Mouse (Mus musculus) spleen, adult 2 months (tissue): ENCODE results near the gene Umad1. TPM values are rescaled to one million over a fixed set of nuclear protein-coding genes. Genes with fewer than 3 reads are reported as not detected.
A peak's percentile ranks its signal among the peaks of the same experiment; 100 is the strongest.

ENCODE experiments used
- DNase-seq, 2 experiments: peaks; one replicate each; pipeline versions ENCODE4 v3.0.0 to v3.0.0-alpha.2; 2012 to 2021; ENCODE audit warnings: low spot score in 2 of 2, low read depth in 1 of 2
- H3K27ac ChIP-seq: fragments of 200-500 bp; 2 replicates; pipeline ENCODE4 v1.5.1; 2012; ENCODE audit warnings: low read length, inconsistent platforms; ENCODE audit not compliant: insufficient read depth
- H3K27me3 ChIP-seq: fragments of 200-500 bp; 2 replicates; pipeline ENCODE4 v1.6.1; 2012; ENCODE audit warnings: mild to moderate bottlenecking, moderate library complexity, low read length, inconsistent platforms; ENCODE audit not compliant: control insufficient read depth, insufficient read depth
- H3K36me3 ChIP-seq: fragments of 200-500 bp; 2 replicates; pipeline ENCODE4 v1.6.1; 2012; ENCODE audit warnings: mild to moderate bottlenecking, low read length, inconsistent platforms; ENCODE audit not compliant: control insufficient read depth, insufficient read depth
- H3K4me1 ChIP-seq: fragments of 200-500 bp; 2 replicates; pipeline ENCODE4 v1.6.1; 2011; ENCODE audit warnings: inconsistent platforms; ENCODE audit not compliant: control insufficient read depth, insufficient read depth, insufficient read length
- H3K4me3 ChIP-seq: fragments of 200-500 bp; 2 replicates; pipeline ENCODE4 v1.5.1; 2011; ENCODE audit warnings: mild to moderate bottlenecking, inconsistent platforms; ENCODE audit not compliant: insufficient read depth, insufficient read length; ENCODE audit errors: extremely low read depth
- CTCF ChIP-seq: fragments of 200-500 bp; IDR thresholded peaks from 2 replicates; pipeline ENCODE4 v1.5.1; 2011; ENCODE audit warnings: mild to moderate bottlenecking, inconsistent platforms; ENCODE audit not compliant: insufficient read depth, insufficient read length, insufficient replicate concordance; ENCODE audit errors: extremely low read depth
- POLR2A ChIP-seq: fragments of 200-500 bp; IDR thresholded peaks from 2 replicates; pipeline ENCODE4 v1.6.1; 2011; ENCODE audit warnings: low read depth, low read length, inconsistent platforms
- WGBS: fragments of 180-500 bp; shearing (Covaris S2); methylation state at CpG from one replicate; pipeline ENCODE4 v1.1.7; 2018; 5-methylcytosine and 5-hydroxymethylcytosine counted together
- polyA plus RNA-seq: library from polyadenylated mRNA; depleted of rRNA; stranded (reverse); fragments of >200 nt; gene quantifications from 2 replicates; pipeline ENCODE4 v1.2.3, GENCODE M21; 2012

Gene Umad1
- polyA plus RNA-seq, 1 experiment = 6.8 TPM

GRCm38 (mm10) chr6:8271047-8271446 lies 12.0 kb downstream of the Umad1 start:
- no peak for TF ChIP-seq POLR2A
- no peak for TF ChIP-seq CTCF
- H3K27me3 ChIP-seq = no peaks in the 10 kb centered on the region
- no peaks in the 10 kb centered on the region for H3K4me1 ChIP-seq
- 93% methylated on average over 3 of the region's 3 CpGs for WGBS
- H3K4me3 ChIP-seq = no peak overlapping the region
- H3K27ac ChIP-seq = peak overlapping the region; percentile 4; the same call in 1 of the 2 replicates
- 0 out of 2 replicates have a peak, but pooled peaks cover 2% of the 10 kb centered on the region for H3K36me3 ChIP-seq
- no peak for DNase-seq

GRCm38 (mm10) chr6:8274387-8275054 lies 15.4 kb downstream of the Umad1 start:
- Histone ChIP-seq H3K4me1 (no peaks in the 10 kb centered on the region), H3K27me3 (no peaks in the 10 kb centered on the region), H3K27ac (no peak overlapping the region), H3K4me3 (no peak overlapping the region), H3K36me3 (0 out of 2 replicates have a peak, but pooled peaks cover 2% of the 10 kb centered on the region)
- TF ChIP-seq POLR2A (no peak), CTCF (peak; percentile 51; the same call in 1 of the 2 replicates)
- peak; percentile 25 to 44 for DNase-seq
- 44% methylated on average over 6 of the region's 6 CpGs for WGBS

GRCm38 (mm10) chr6:8275098-8275497 lies 16.0 kb downstream of the Umad1 start:
- Histone ChIP-seq H3K27ac (no peak overlapping the region), H3K4me3 (no peak overlapping the region), H3K36me3 (0 out of 2 replicates have a peak, but pooled peaks cover 2% of the 10 kb centered on the region), H3K4me1 (no peaks in the 10 kb centered on the region), H3K27me3 (no peaks in the 10 kb centered on the region)
- peak; percentile 4; the same call in 1 of the 2 replicates for TF ChIP-seq CTCF
- TF ChIP-seq POLR2A = no peak
- peak; percentile 54 to 79 for DNase-seq
- 12% methylated on average over 1 of the region's 1 CpGs for WGBS

GRCm38 (mm10) chr6:8276431-8276830 lies 17.3 kb downstream of the Umad1 start:
- TF ChIP-seq POLR2A (no peak), CTCF (no peak)
- Histone ChIP-seq H3K27ac (no peak overlapping the region), H3K4me1 (no peaks in the 10 kb centered on the region), H3K27me3 (no peaks in the 10 kb centered on the region), H3K36me3 (no peaks in the 10 kb centered on the region), H3K4me3 (no peak overlapping the region)
- WGBS = 81% methylated on average over 4 of the region's 4 CpGs
- DNase-seq = no peak

GRCm38 (mm10) chr6:8278426-8279002 lies 19.4 kb downstream of the Umad1 start:
- no peaks in the 10 kb centered on the region for H3K27me3 ChIP-seq
- TF ChIP-seq POLR2A = no peak
- TF ChIP-seq CTCF = peak; percentile 19; the same call in 1 of the 2 replicates
- no peaks in the 10 kb centered on the region for H3K36me3 ChIP-seq
- no peak overlapping the region for H3K27ac ChIP-seq
- DNase-seq = peak; percentile 11 to 26
- 0 out of 2 replicates have a peak, but pooled peaks cover 2% of the 10 kb centered on the region for H3K4me1 ChIP-seq
- 86% methylated on average over 5 of the region's 5 CpGs for WGBS
- no peak overlapping the region for H3K4me3 ChIP-seq

GRCm38 (mm10) chr6:8283255-8283654 lies 24.2 kb downstream of the Umad1 start:
- Histone ChIP-seq H3K36me3 (no peaks in the 10 kb centered on the region), H3K27ac (no peak overlapping the region), H3K27me3 (no peaks in the 10 kb centered on the region), H3K4me1 (peaks cover 4% of the 10 kb centered on the region; the same call in 1 of the 2 replicates), H3K4me3 (no peak overlapping the region)
- TF ChIP-seq CTCF = no peak
- TF ChIP-seq POLR2A = no peak
- 51% methylated on average over 4 of the region's 4 CpGs for WGBS
- DNase-seq = no peak

- DNase-seq = no peak
- Histone ChIP-seq H3K36me3 (no peaks in the 10 kb centered on the region), H3K4me1 (peaks cover 4% of the 10 kb centered on the region; the same call in 1 of the 2 replicates), H3K4me3 (no peak overlapping the region), H3K27me3 (no peaks in the 10 kb centered on the region), H3K27ac (no peak overlapping the region)
- 45% methylated on average over 3 of the region's 3 CpGs for WGBS
- TF ChIP-seq POLR2A (no peak), CTCF (no peak)
These were observed 26.4 kb downstream of the Umad1 start for GRCm38 (mm10) chr6:8285401-8285960.
